ENCODE assay signal across 8 mouse cellular contexts in genomic region chr4:138426778-138427705, GRCm38 (mm10). TPM values are rescaled to one million over a fixed set of nuclear protein-coding genes. Genes with fewer than 3 reads are reported as not detected.
DNase-seq lines count a peak whose midpoint lies in the region; ATAC-seq and TF ChIP-seq lines count a peak whose summit lies in the region.

No protein-coding gene starts in this region.

- no peaks in the 10 kb centered on the region for H3K9me3 ChIP-seq in MEL (replicated peaks; ENCODE audit: insufficient read depth, low read length)
- H3K9me3 ChIP-seq in forebrain, embryonic 13.5 days (replicated peaks), result no peaks in the 10 kb centered on the region; the same call in 1 of the 2 replicates
- H3K9me3 ChIP-seq in lung, embryonic 14.5 days (ENCODE audit: low read depth, low read length), result no peaks in the 10 kb centered on the region

- intact Hi-C loops in heart, postnatal 25 days (cut with DNase I), result loop anchor here (1.0 to 10.0 kb wide), 3 partner anchors 44 to 302 kb away; no protein-coding TSS in a partner anchor

- H3K27me3 ChIP-seq in MEL (ENCODE audit: control insufficient read depth in 1 of 2, insufficient read depth in 2 of 2, low read length in 2 of 2), result peaks cover 0 to 2% of the 10 kb centered on the region in 2 experiments; a peak in 1 of 4 replicates
- peaks cover 14% of the 10 kb centered on the region for H3K27me3 ChIP-seq in forebrain, embryonic 13.5 days
- H3K27me3 ChIP-seq in lung, embryonic 14.5 days (ENCODE audit: insufficient read depth, low read length), result no peaks in the 10 kb centered on the region
- H3K27me3 ChIP-seq in thymus, adult 2 months (ENCODE audit: control insufficient read depth, insufficient read depth, low read length), result no peaks in the 10 kb centered on the region; the same call in 1 of the 2 replicates

- H3K4me2 ChIP-seq in forebrain, embryonic 13.5 days, result no peak overlapping the region
- H3K4me2 ChIP-seq in lung, embryonic 14.5 days, result peak overlapping the region; percentile 35; the same call in 1 of the 2 replicates

- peaks cover 0 to under 1% of the 10 kb centered on the region in 2 experiments; a peak in 2 of 4 replicates for H3K36me3 ChIP-seq in MEL (ENCODE audit: control insufficient read depth in 1 of 2, insufficient read depth in 2 of 2, low read length in 2 of 2)
- H3K36me3 ChIP-seq in forebrain, embryonic 13.5 days (ENCODE audit: poor library complexity, severe bottlenecking), result no peaks in the 10 kb centered on the region
- H3K36me3 ChIP-seq in lung, embryonic 14.5 days (ENCODE audit: insufficient read depth), result no peaks in the 10 kb centered on the region
- H3K36me3 ChIP-seq in thymus, adult 2 months (ENCODE audit: control insufficient read depth, insufficient read depth, low read length), result no peaks in the 10 kb centered on the region

- peak; percentile 50 to 67 (median 65) for TF ChIP-seq CTCF in MEL (IDR thresholded peaks at IDR 0.05 in 2 of 3, conservative IDR thresholded peaks at IDR 0.05 in 1 of 3; ENCODE audit: control insufficient read depth in 1 of 3, insufficient read depth in 1 of 3, low read depth in 2 of 3, low read length in 3 of 3, poor library complexity in 1 of 3, severe bottlenecking in 1 of 3)
- peak; percentile 92 for TF ChIP-seq CTCF in lung, embryonic 14.5 days (IDR thresholded peaks at IDR 0.05; ENCODE audit: low read depth)
- TF ChIP-seq CTCF in thymus, adult 2 months (IDR thresholded peaks at IDR 0.05; ENCODE audit: borderline replicate concordance, control insufficient read depth, extremely low read depth, insufficient read depth, low read length, poor library complexity), result no peak

- peak; percentile 84 for DNase-seq in MEL (ENCODE audit: low read depth, low spot score)
- peak; percentile 61 for DNase-seq in heart, postnatal 25 days (ENCODE audit: low spot score)
- peak; percentile 85 to 96 for DNase-seq in layer of hippocampus, adult 18-20 months (ENCODE audit: low spot score in 2 of 2)
- DNase-seq in lung, embryonic 14.5 days, result peak; percentile 91
- DNase-seq in ovary, adult 18-20 months (ENCODE audit: low spot score), result peak; percentile 33
- DNase-seq in thymus, adult 2 months, result peak; percentile 68

- H3K4me1 ChIP-seq in MEL (ENCODE audit: control insufficient read depth in 1 of 2, insufficient read depth in 2 of 2, low read length in 2 of 2), result peaks cover 1 to 10% of the 10 kb centered on the region in 2 experiments
- H3K4me1 ChIP-seq in forebrain, embryonic 13.5 days, result 0 out of 2 replicates have a peak, but pooled peaks cover 5% of the 10 kb centered on the region
- H3K4me1 ChIP-seq in lung, embryonic 14.5 days (ENCODE audit: insufficient read depth), result no peaks in the 10 kb centered on the region
- no peaks in the 10 kb centered on the region for H3K4me1 ChIP-seq in thymus, adult 2 months (replicated peaks; ENCODE audit: control insufficient read depth, insufficient read depth, low read length)

- H3K79me2 ChIP-seq in MEL (ENCODE audit: control insufficient read depth, insufficient read depth, low read length, poor library complexity), result no peaks in the 10 kb centered on the region

- TF ChIP-seq RAD21 in MEL (IDR thresholded peaks at IDR 0.05; ENCODE audit: low read depth, low read length), result peak; percentile 60

- no peak for TF ChIP-seq EP300 in MEL (IDR thresholded peaks at IDR 0.05; ENCODE audit: low read depth in 1 of 2, low read length in 2 of 2)

- H3K9ac ChIP-seq in MEL (ENCODE audit: control insufficient read depth, low read depth, low read length, poor library complexity, severe bottlenecking), result peak overlapping the region; percentile 48
- no peak overlapping the region for H3K9ac ChIP-seq in forebrain, embryonic 13.5 days
- no peak overlapping the region for H3K9ac ChIP-seq in lung, embryonic 14.5 days

- no peak for TF ChIP-seq POLR2A in MEL (IDR thresholded peaks at IDR 0.05; ENCODE audit: control insufficient read depth in 1 of 2, insufficient read depth in 1 of 2, low read depth in 1 of 2, low read length in 2 of 2, poor library complexity in 1 of 2)
- TF ChIP-seq POLR2A in thymus, adult 2 months (IDR thresholded peaks at IDR 0.05; ENCODE audit: control insufficient read depth, extremely low read depth, insufficient read depth, low read length, poor library complexity), result no peak

- peak overlapping the region; percentile 49 to 54 for H3K4me3 ChIP-seq in MEL (ENCODE audit: control insufficient read depth in 1 of 2, insufficient read depth in 1 of 2, low read depth in 2 of 2, low read length in 2 of 2)
- H3K4me3 ChIP-seq in forebrain, embryonic 13.5 days, result no peak overlapping the region
- no peak overlapping the region for H3K4me3 ChIP-seq in lung, embryonic 14.5 days (ENCODE audit: low read depth, low read length)
- H3K4me3 ChIP-seq in thymus, adult 2 months (ENCODE audit: control insufficient read depth, insufficient read depth, low read length), result no peak overlapping the region

- peak overlapping the region; percentile 28; the same call in 1 of the 2 replicates for H3K27ac ChIP-seq in MEL (ENCODE audit: control insufficient read depth, low read depth, low read length)
- H3K27ac ChIP-seq in forebrain, embryonic 13.5 days, result no peak overlapping the region
- H3K27ac ChIP-seq in lung, embryonic 14.5 days (ENCODE audit: low read depth), result no peak overlapping the region
- no peak overlapping the region for H3K27ac ChIP-seq in thymus, adult 2 months (ENCODE audit: control insufficient read depth, insufficient read depth, low read length)

- peak; percentile 61; the same call in 1 of the 2 replicates for ATAC-seq in cerebellum, adult (ENCODE audit: insufficient number of reproducible peaks, low FRiP score, low TSS enrichment)
- ATAC-seq in forebrain, embryonic 13.5 days, result peak; percentile 61; the same call in 1 of the 2 replicates
- ATAC-seq in lung, embryonic 14.5 days (ENCODE audit: insufficient read depth), result peak; percentile 60; the same call in 1 of the 2 replicates

- 43% methylated on average over 22 of the region's 22 CpGs for WGBS in forebrain, embryonic 13.5 days
- WGBS in lung, embryonic 14.5 days, result 36% methylated on average over 22 of the region's 22 CpGs
- 43% methylated on average over 22 of the region's 22 CpGs for WGBS in thymus, adult 2 months

TF ChIP-seq in MEL, 35 proteins besides CTCF, POLR2A, EP300 and RAD21 (continues in another document):
- no peak for TF ChIP-seq NRF1 (IDR thresholded peaks at IDR 0.05; ENCODE audit: insufficient read depth, low read depth, low read length, poor library complexity, severe bottlenecking)
- TF ChIP-seq POLR2AphosphoS5 (IDR thresholded peaks at IDR 0.05; ENCODE audit: borderline replicate concordance, low read depth, low read length), result no peak
- no peak for TF ChIP-seq GABPA (IDR thresholded peaks at IDR 0.05; ENCODE audit: low read depth, low read length)
- TF ChIP-seq MAFK (IDR thresholded peaks at IDR 0.05; ENCODE audit: borderline replicate concordance, low read depth, low read length), result no peak
- TF ChIP-seq CHD2 (IDR thresholded peaks at IDR 0.05; ENCODE audit: low read length), result no peak
- no peak for TF ChIP-seq ETS1 (IDR thresholded peaks at IDR 0.05; ENCODE audit: low read depth, low read length)
- no peak for TF ChIP-seq E2F4 (IDR thresholded peaks at IDR 0.05; ENCODE audit: borderline replicate concordance, low read depth, low read length)
- TF ChIP-seq USF1 (IDR thresholded peaks at IDR 0.05; ENCODE audit: low read depth, low read length), result peak; percentile 32; the same call in 1 of the 2 replicates
- TF ChIP-seq SMC3 (IDR thresholded peaks at IDR 0.05; ENCODE audit: low read depth, low read length), result peak; percentile 65
- TF ChIP-seq UBTF (IDR thresholded peaks at IDR 0.05; ENCODE audit: borderline replicate concordance, insufficient read depth, low read depth, low read length), result no peak

RNA-seq across cellular contexts. Expression of gene Mul1, which starts 7.4 kb away (rescaled TPM):
- 26.9 and 31.9 TPM in 2 replicates for total RNA-seq in MEL (2012; rRNA removed)
- polyA plus RNA-seq in MEL (2012; ENCODE audit: insufficient read depth in 1 of 2, insufficient read length in 2 of 2, low read depth in 1 of 2, low replicate concordance in 2 of 2, missing spikeins in 1 of 2), result 10 to 100 TPM in 1 of 2 experiments, not detected in 1; 31.3 TPM
- polyA plus RNA-seq in forebrain, embryonic 13.5 days (2015; fragmentation: Nextera tagmentation; extraction: Ambion mirVana), result 18.6 and 19.2 TPM in 2 replicates
- 10 to 100 TPM; 68.1 to 79.0 TPM for total RNA-seq in heart, postnatal 25 days (2021)
- 10 to 100 TPM; 67.3 to 68.5 TPM for total RNA-seq in layer of hippocampus, adult 18-20 months (2021)
- polyA plus RNA-seq in lung, embryonic 14.5 days (2014; fragmentation: Nextera tagmentation; extraction: Ambion mirVana), result 16.1 and 18.0 TPM in 2 replicates
- 16.6 and 16.9 TPM in 2 replicates for polyA plus RNA-seq in thymus, adult 2 months (2012; rRNA removed)

RNA-seq across cellular contexts. Expression of gene Camk2n1, which starts 27.1 kb away (rescaled TPM):
- not detected in 2 replicates for total RNA-seq in MEL (2012; rRNA removed)
- polyA plus RNA-seq in MEL (2012; ENCODE audit: insufficient read depth in 1 of 2, insufficient read length in 2 of 2, low read depth in 1 of 2, low replicate concordance in 2 of 2, missing spikeins in 1 of 2), result under 1 TPM in 1 of 2 experiments, not detected in 1; 0.10 TPM
- polyA plus RNA-seq in forebrain, embryonic 13.5 days (2015; fragmentation: Nextera tagmentation; extraction: Ambion mirVana), result 6.6 and 6.9 TPM in 2 replicates
- total RNA-seq in heart, postnatal 25 days (2021), result 10 to 100 TPM in 1 of 2 experiments, 1 to 10 TPM in 1; 9.6 to 11.2 TPM
- total RNA-seq in layer of hippocampus, adult 18-20 months (2021), result 100 to 1,000 TPM; 405 to 413 TPM
- polyA plus RNA-seq in lung, embryonic 14.5 days (2014; fragmentation: Nextera tagmentation; extraction: Ambion mirVana), result 2.6 and 3.2 TPM in 2 replicates
- 2.2 and 2.7 TPM in 2 replicates for polyA plus RNA-seq in thymus, adult 2 months (2012; rRNA removed)

RNA-seq across cellular contexts. Expression of gene Fam43b, which starts 30.7 kb away (rescaled TPM):
- not detected in 2 replicates for total RNA-seq in MEL (2012; rRNA removed)
- polyA plus RNA-seq in MEL (2012; ENCODE audit: insufficient read depth in 1 of 2, insufficient read length in 2 of 2, low read depth in 1 of 2, low replicate concordance in 2 of 2, missing spikeins in 1 of 2), result not detected
- 0.84 and 0.96 TPM in 2 replicates for polyA plus RNA-seq in forebrain, embryonic 13.5 days (2015; fragmentation: Nextera tagmentation; extraction: Ambion mirVana)
- under 1 TPM in 1 of 2 experiments, not detected in 1; 0.11 TPM for total RNA-seq in heart, postnatal 25 days (2021)
- 10 to 100 TPM; 31.8 to 34.3 TPM for total RNA-seq in layer of hippocampus, adult 18-20 months (2021)
- polyA plus RNA-seq in lung, embryonic 14.5 days (2014; fragmentation: Nextera tagmentation; extraction: Ambion mirVana), result not detected in 2 replicates
- not detected in 2 replicates for polyA plus RNA-seq in thymus, adult 2 months (2012; rRNA removed)

RNA-seq across cellular contexts. Expression of gene Cda, which starts 59.2 kb away (rescaled TPM):
- total RNA-seq in MEL (2012; rRNA removed), result 10.7 and 12.4 TPM in 2 replicates
- polyA plus RNA-seq in MEL (2012; ENCODE audit: insufficient read depth in 1 of 2, insufficient read length in 2 of 2, low read depth in 1 of 2, low replicate concordance in 2 of 2, missing spikeins in 1 of 2), result 10 to 100 TPM in 1 of 2 experiments, not detected in 1; 26.1 TPM
- polyA plus RNA-seq in forebrain, embryonic 13.5 days (2015; fragmentation: Nextera tagmentation; extraction: Ambion mirVana), result 1.9 and 2.2 TPM in 2 replicates
- 1 to 10 TPM; 1.3 to 1.8 TPM for total RNA-seq in heart, postnatal 25 days (2021)
- total RNA-seq in layer of hippocampus, adult 18-20 months (2021), result 1 to 10 TPM; 1.7 to 2.4 TPM
- 24.1 and 24.4 TPM in 2 replicates for polyA plus RNA-seq in lung, embryonic 14.5 days (2014; fragmentation: Nextera tagmentation; extraction: Ambion mirVana)
- polyA plus RNA-seq in thymus, adult 2 months (2012; rRNA removed), result 0.24 and 0.60 TPM in 2 replicates

Comparison
In these comparisons a context has a peak if more than half of its experiments do, and no peak if none do; other contexts are left out.
1. DNase-seq: peak in every context shown above with its lines; median percentile 91 in lung, embryonic 14.5 days; 90 in layer of hippocampus, adult 18-20 months; 84 in MEL; 68 in thymus, adult 2 months; 61 in heart, postnatal 25 days; 33 in ovary, adult 18-20 months.
2. H3K4me3 ChIP-seq: peak in MEL (2 of 2); none in forebrain, embryonic 13.5 days (single experiment), lung, embryonic 14.5 days (single experiment) and thymus, adult 2 months (single experiment).
3. Peak in every context shown above with its lines, with median percentiles within 50 percentile points of each other: ATAC-seq.